Mouse (Mus musculus) G1E (cell line): ENCODE results near the gene Rbp1. TPM values are rescaled to one million over a fixed set of nuclear protein-coding genes. Genes with fewer than 3 reads are reported as not detected.

Experiments
- ATAC-seq: 2 replicates; pipeline ENCODE4 v1.8.0; 2016; ENCODE audit warnings: mild to moderate bottlenecking; ENCODE audit not compliant: insufficient number of reproducible peaks, poor library complexity, low FRiP score, severe bottlenecking; ENCODE audit errors: extremely low read depth
- DNase-seq: peaks from one replicate; pipeline ENCODE4 v3.0.0; 2012; ENCODE audit warnings: low spot score
- H3K27me3 ChIP-seq: 2 replicates; pipeline ENCODE4 v1.6.1; 2012; ENCODE audit warnings: mild to moderate bottlenecking, low read length, inconsistent platforms; ENCODE audit not compliant: insufficient read depth
- H3K36me3 ChIP-seq: replicated peaks from 2 replicates; pipeline ENCODE3; 2012; ENCODE audit warnings: mild to moderate bottlenecking, inconsistent platforms
- H3K4me1 ChIP-seq: 2 replicates; pipeline ENCODE4 v1.6.1; 2012; ENCODE audit warnings: low read depth, low read length, inconsistent platforms, mixed read lengths; ENCODE audit not compliant: insufficient read depth
- H3K4me3 ChIP-seq: 2 replicates; pipeline ENCODE4 v1.5.1; 2012; ENCODE audit warnings: low read depth, mild to moderate bottlenecking, inconsistent platforms, low read length, moderate library complexity, mixed read lengths
- H3K9me3 ChIP-seq: replicated peaks from 2 replicates; pipeline ENCODE4 v1.6.1; 2012; ENCODE audit warnings: inconsistent platforms
- CTCF ChIP-seq: IDR thresholded peaks from 2 replicates; pipeline ENCODE4 v1.5.1; 2012; ENCODE audit warnings: low read depth, low read length, inconsistent platforms, mixed read lengths
- GATA1 ChIP-seq: IDR thresholded peaks from 2 replicates; pipeline ENCODE4 v1.6.1; 2012; ENCODE audit warnings: borderline replicate concordance, low read length, inconsistent platforms, mixed read lengths
- GATA2 ChIP-seq: IDR thresholded peaks from 2 replicates; pipeline ENCODE4 v1.6.1; 2012; ENCODE audit warnings: low read depth, low read length, inconsistent platforms, borderline replicate concordance
- POLR2AphosphoS5 ChIP-seq: IDR thresholded peaks from 2 replicates; pipeline ENCODE4 v1.6.1; 2012; ENCODE audit warnings: low read depth, low read length, inconsistent platforms; ENCODE audit not compliant: insufficient replicate concordance
- TAL1 ChIP-seq: conservative IDR thresholded peaks from 2 replicates; pipeline ENCODE4 v1.6.1; 2012; ENCODE audit warnings: low read depth, low read length, inconsistent platforms, mixed read lengths
- polyA plus RNA-seq: library from polyadenylated mRNA; stranded (reverse); fragments of >175 nt; gene quantifications from 2 replicates; pipeline ENCODE4 v1.2.3, GENCODE M21; 2012
- total RNA-seq, 2 experiments: library from RNA; stranded (forward) in 1 of 2; stranded (reverse) in 1 of 2; fragments of 200-1000 nt in 1 of 2; fragments of >200 nt in 1 of 2; fragmentation: Nextera tagmentation in 1 of 2; gene quantifications; 2 replicates each; pipeline ENCODE4 v1.2.3; 2014 to 2017

Rbp1 gene
- total and polyA plus RNA-seq, 3 experiments, result 0.05 TPM; not detected in 2

GRCm38 (mm10) chr9:98401611-98402010 is 21.1 kb upstream of the Rbp1 start:
- H3K36me3 ChIP-seq, result peaks cover 71% of the 10 kb centered on the region
- no peak for TF ChIP-seq GATA1
- no peak for TF ChIP-seq CTCF
- no peak for TF ChIP-seq POLR2AphosphoS5
- TF ChIP-seq GATA2, result no peak
- TF ChIP-seq TAL1, result no peak
- DNase-seq, result no peak

GRCm38 (mm10) chr9:98407771-98408170 is 15.0 kb upstream of the Rbp1 start:
- no peaks in the 10 kb centered on the region for H3K27me3 ChIP-seq
- H3K36me3 ChIP-seq, result peaks cover 84% of the 10 kb centered on the region
- DNase-seq (no peak), ATAC-seq (no peak)
- H3K9me3 ChIP-seq, result no peaks in the 10 kb centered on the region
- H3K4me1 ChIP-seq, result no peaks in the 10 kb centered on the region
- H3K4me3 ChIP-seq, result no peak overlapping the region
- TF ChIP-seq GATA1, result no peak
- TF ChIP-seq CTCF, result no peak
- no peak for TF ChIP-seq TAL1
- TF ChIP-seq POLR2AphosphoS5, result no peak
- TF ChIP-seq GATA2, result no peak

More at GRCm38 (mm10) chr9:98401611-98402010, 21.1 kb upstream of the Rbp1 start:
- H3K4me3 ChIP-seq, result no peak overlapping the region
- H3K27me3 ChIP-seq, result no peaks in the 10 kb centered on the region
- no peaks in the 10 kb centered on the region for H3K9me3 ChIP-seq
- ATAC-seq, result no peak
- no peaks in the 10 kb centered on the region for H3K4me1 ChIP-seq

GRCm38 (mm10) chr9:98409137-98409536 is 13.6 kb upstream of the Rbp1 start:
- Histone ChIP-seq H3K9me3 (no peaks in the 10 kb centered on the region), H3K27me3 (no peaks in the 10 kb centered on the region), H3K4me1 (no peaks in the 10 kb centered on the region), H3K4me3 (no peak overlapping the region), H3K36me3 (peaks cover 75% of the 10 kb centered on the region)
- ATAC-seq, result 0 out of 2 replicates have a peak, but pooled peaks have one; percentile 22
- peak; percentile 35 for DNase-seq
- TF ChIP-seq GATA1 (no peak), CTCF (peak; percentile 91)

GRCm38 (mm10) chr9:98415427-98415826 is 7.3 kb upstream of the Rbp1 start:
- H3K36me3 ChIP-seq, result peaks cover 19% of the 10 kb centered on the region
- no peak overlapping the region for H3K4me3 ChIP-seq
- ATAC-seq (no peak), DNase-seq (no peak)
- TF ChIP-seq POLR2AphosphoS5 (no peak), GATA2 (no peak), CTCF (no peak), GATA1 (no peak), TAL1 (no peak)
- peaks cover 3% of the 10 kb centered on the region for H3K27me3 ChIP-seq
- no peaks in the 10 kb centered on the region for H3K9me3 ChIP-seq
- no peaks in the 10 kb centered on the region for H3K4me1 ChIP-seq

GRCm38 (mm10) chr9:98417919-98418318 is 4.8 kb upstream of the Rbp1 start:
- ATAC-seq, result peak; percentile 49; the same call in 1 of the 2 replicates
- Histone ChIP-seq H3K4me1 (no peaks in the 10 kb centered on the region), H3K36me3 (peaks cover 4% of the 10 kb centered on the region), H3K27me3 (peaks cover 16% of the 10 kb centered on the region), H3K4me3 (no peak overlapping the region), H3K9me3 (no peaks in the 10 kb centered on the region)
- TF ChIP-seq GATA2 (no peak), TAL1 (no peak), CTCF (no peak)
- DNase-seq, result peak; percentile 11

GRCm38 (mm10) chr9:98418346-98418745 is 4.4 kb upstream of the Rbp1 start:
- TF ChIP-seq GATA2 (no peak), POLR2AphosphoS5 (no peak), CTCF (no peak), TAL1 (no peak), GATA1 (no peak)
- Histone ChIP-seq H3K9me3 (no peaks in the 10 kb centered on the region), H3K4me3 (no peak overlapping the region), H3K27me3 (peaks cover 19% of the 10 kb centered on the region), H3K4me1 (no peaks in the 10 kb centered on the region), H3K36me3 (no peaks in the 10 kb centered on the region)
- ATAC-seq (no peak), DNase-seq (no peak)

- no peak for DNase-seq
- no peak for TF ChIP-seq CTCF
These were observed 2.1 kb upstream of the Rbp1 start for GRCm38 (mm10) chr9:98420666-98421065.

More at GRCm38 (mm10) chr9:98420666-98421065, 2.1 kb upstream of the Rbp1 start:
- Histone ChIP-seq H3K4me1 (no peaks in the 10 kb centered on the region), H3K9me3 (no peaks in the 10 kb centered on the region), H3K4me3 (no peak overlapping the region), H3K36me3 (no peaks in the 10 kb centered on the region), H3K27me3 (peaks cover 28% of the 10 kb centered on the region)
- no peak for ATAC-seq
